Mouse (Mus musculus): ENCODE measurements at regions not wholly inside any gene's neighbourhood (a gene's known extent, or its start where the extent isn't known, plus 50 kb on each side); places are given as distances from the start of the nearest gene placed in this dataset.

DNA sequence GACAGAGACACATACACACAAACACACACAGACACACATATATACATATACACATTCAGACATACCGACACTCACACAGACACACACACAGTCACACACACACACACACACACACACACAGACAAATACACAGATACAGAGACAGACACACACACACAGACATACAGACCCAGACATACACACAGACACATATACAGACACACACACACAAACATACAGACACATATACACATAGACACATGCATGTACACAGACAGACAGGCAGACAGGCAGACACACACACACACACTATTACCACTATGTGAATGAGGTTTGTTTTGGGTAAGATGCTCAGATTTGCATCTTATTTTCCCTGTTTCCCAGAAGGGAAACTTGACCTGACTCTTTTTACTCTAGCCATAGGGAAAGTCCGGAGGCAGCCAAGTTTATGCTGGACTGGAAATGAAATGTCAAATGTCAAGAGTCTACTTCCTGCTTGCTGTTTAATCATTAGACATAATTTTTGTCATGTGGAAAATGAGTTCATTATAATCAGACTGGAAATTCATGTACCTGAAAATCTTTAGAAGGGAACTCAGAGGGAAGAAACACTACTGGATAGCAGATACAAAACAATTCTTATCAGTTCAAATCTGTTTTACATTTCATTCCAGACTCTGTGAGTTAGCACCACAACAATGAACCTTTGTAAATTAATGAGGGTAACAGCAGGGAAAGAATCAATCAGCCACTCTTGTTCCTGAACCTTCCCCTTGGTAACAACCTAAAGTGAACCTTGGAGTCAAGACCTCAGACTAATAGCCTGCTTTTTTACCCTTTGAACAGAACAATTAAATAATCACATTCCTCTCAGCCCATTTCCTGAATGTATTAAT lies 651.1 kb downstream of the Gsdmc2 start:
- TF ChIP-seq EP300 (IDR thresholded peaks at IDR 0.05; ENCODE audit: insufficient read depth, low read depth, low read length): no peak
- no peak for TF ChIP-seq CTCF (IDR thresholded peaks at IDR 0.05)
- no peak for TF ChIP-seq POLR2A (IDR thresholded peaks at IDR 0.05; ENCODE audit: insufficient read depth, low read depth, low read length)

Data from heart, adult 2 months (tissue).